In genomic region chr5:149637306-149637705, GRCm38 (mm10) we compare ENCODE assay signal across 8 mouse cellular contexts. TPM values are rescaled to one million over a fixed set of nuclear protein-coding genes. Genes with fewer than 3 reads are reported as not detected.
A peak's percentile ranks its signal among the peaks of the same experiment; 100 is the strongest.
DNase-seq lines count a peak whose midpoint lies in the region; ATAC-seq lines count a peak whose summit lies in the region.

No protein-coding gene starts in this region.

- H3K4me2 ChIP-seq in lung, embryonic 16.5 days (ENCODE audit: low read depth, low read length) = peak overlapping the region; percentile 52
- peak overlapping the region; percentile 95 for H3K4me2 ChIP-seq in forebrain, embryonic 12.5 days
- peak overlapping the region; percentile 85; the same call in 1 of the 2 replicates for H3K4me2 ChIP-seq in limb, embryonic 15.5 days
- H3K4me2 ChIP-seq in stomach, embryonic 16.5 days (ENCODE audit: low read depth, low read length) = peak overlapping the region; percentile 52

- H3K4me3 ChIP-seq in lung, embryonic 16.5 days (ENCODE audit: low read length) = peak overlapping the region; percentile 60
- H3K4me3 ChIP-seq in forebrain, embryonic 12.5 days (replicated peaks) = peak overlapping the region; percentile 75; the same call in 1 of the 2 replicates
- peak overlapping the region; percentile 62 for H3K4me3 ChIP-seq in limb, embryonic 15.5 days
- peak overlapping the region; percentile 73 for H3K4me3 ChIP-seq in stomach, embryonic 16.5 days (replicated peaks; ENCODE audit: low read length)

- H3K27me3 ChIP-seq in lung, embryonic 16.5 days (ENCODE audit: control insufficient read depth, insufficient read depth, low read depth, low read length) = no peaks in the 10 kb centered on the region
- H3K27me3 ChIP-seq in forebrain, embryonic 12.5 days = no peaks in the 10 kb centered on the region
- no peaks in the 10 kb centered on the region for H3K27me3 ChIP-seq in limb, embryonic 15.5 days
- H3K27me3 ChIP-seq in stomach, embryonic 16.5 days (ENCODE audit: control insufficient read depth, insufficient read depth, low read length) = no peaks in the 10 kb centered on the region

- peaks cover 14% of the 10 kb centered on the region for H3K4me1 ChIP-seq in lung, embryonic 16.5 days (replicated peaks; ENCODE audit: control insufficient read depth, insufficient read depth, low read length)
- H3K4me1 ChIP-seq in forebrain, embryonic 12.5 days = peaks cover 29% of the 10 kb centered on the region
- peaks cover 13% of the 10 kb centered on the region for H3K4me1 ChIP-seq in limb, embryonic 15.5 days
- peaks cover 15% of the 10 kb centered on the region; the same call in 1 of the 2 replicates for H3K4me1 ChIP-seq in stomach, embryonic 16.5 days (ENCODE audit: control insufficient read depth, insufficient read depth, low read length)

- WGBS in lung, embryonic 16.5 days = 38% methylated on average over 8 of the region's 8 CpGs
- WGBS in forebrain, embryonic 12.5 days = 48% methylated on average over 8 of the region's 8 CpGs
- WGBS in limb, embryonic 15.5 days = 47% methylated on average over 8 of the region's 8 CpGs
- 54% methylated on average over 8 of the region's 8 CpGs for WGBS in stomach, embryonic 16.5 days

- no peak for DNase-seq in lung, postnatal 10 days
- DNase-seq in testis, postnatal 14 days (ENCODE audit: low spot score) = no peak
- DNase-seq in lung, postnatal 14 days = no peak
- DNase-seq in lung, postnatal 36 days = no peak

- H3K9me3 ChIP-seq in lung, embryonic 16.5 days (ENCODE audit: control insufficient read depth, low read length) = no peaks in the 10 kb centered on the region
- no peaks in the 10 kb centered on the region for H3K9me3 ChIP-seq in forebrain, embryonic 12.5 days
- no peaks in the 10 kb centered on the region for H3K9me3 ChIP-seq in limb, embryonic 15.5 days
- no peaks in the 10 kb centered on the region for H3K9me3 ChIP-seq in stomach, embryonic 16.5 days (replicated peaks; ENCODE audit: control insufficient read depth, low read length)

- H3K36me3 ChIP-seq in lung, embryonic 16.5 days (ENCODE audit: control insufficient read depth, insufficient read depth, low read length) = no peaks in the 10 kb centered on the region
- H3K36me3 ChIP-seq in forebrain, embryonic 12.5 days (replicated peaks) = peaks cover 14% of the 10 kb centered on the region
- H3K36me3 ChIP-seq in limb, embryonic 15.5 days = peaks cover 13% of the 10 kb centered on the region
- H3K36me3 ChIP-seq in stomach, embryonic 16.5 days (ENCODE audit: control insufficient read depth, insufficient read depth, low read length) = 0 out of 2 replicates have a peak, but pooled peaks cover 4% of the 10 kb centered on the region

- ATAC-seq in lung, embryonic 16.5 days (ENCODE audit: low read depth) = no peak
- ATAC-seq in forebrain, embryonic 12.5 days (ENCODE audit: low FRiP score) = no peak
- no peak for ATAC-seq in limb, embryonic 15.5 days (ENCODE audit: insufficient number of reproducible peaks, low FRiP score, low TSS enrichment, low read depth)
- ATAC-seq in stomach, embryonic 16.5 days (ENCODE audit: insufficient read depth, low FRiP score) = no peak

- H3K9ac ChIP-seq in lung, embryonic 16.5 days (ENCODE audit: low read length) = peak overlapping the region; percentile 62; the same call in 1 of the 2 replicates
- H3K9ac ChIP-seq in forebrain, embryonic 12.5 days = no peak overlapping the region; the same call in 1 of the 2 replicates
- H3K9ac ChIP-seq in limb, embryonic 15.5 days = no peak overlapping the region
- peak overlapping the region; percentile 23 for H3K9ac ChIP-seq in stomach, embryonic 16.5 days (ENCODE audit: low read length)

- H3K27ac ChIP-seq in lung, embryonic 16.5 days (ENCODE audit: low read length) = peak overlapping the region; percentile 36
- H3K27ac ChIP-seq in forebrain, embryonic 12.5 days = no peak overlapping the region
- no peak overlapping the region for H3K27ac ChIP-seq in limb, embryonic 15.5 days
- no peak overlapping the region for H3K27ac ChIP-seq in stomach, embryonic 16.5 days (ENCODE audit: low read length)

RNA-seq across cellular contexts. Expression of gene Hsph1, which starts 1.1 kb away (rescaled TPM):
- polyA plus RNA-seq in lung, embryonic 16.5 days (2015; fragmentation: Nextera tagmentation; extraction: Ambion mirVana) = 42.6 and 44.6 TPM in 2 replicates
- 123 and 129 TPM in 2 replicates for polyA plus RNA-seq in forebrain, embryonic 12.5 days (2016; fragmentation: Nextera tagmentation; extraction: Ambion mirVana)
- 50.0 and 50.2 TPM in 2 replicates for polyA plus RNA-seq in limb, embryonic 15.5 days (2015; fragmentation: Nextera tagmentation; extraction: Ambion mirVana)
- polyA plus RNA-seq in stomach, embryonic 16.5 days (2015; fragmentation: Nextera tagmentation; extraction: Ambion mirVana) = 49.5 and 51.4 TPM in 2 replicates

RNA-seq across cellular contexts. Expression of gene B3glct, which starts 40.7 kb away (rescaled TPM):
- polyA plus RNA-seq in lung, embryonic 16.5 days (2015; fragmentation: Nextera tagmentation; extraction: Ambion mirVana) = 13.0 and 13.8 TPM in 2 replicates
- polyA plus RNA-seq in forebrain, embryonic 12.5 days (2016; fragmentation: Nextera tagmentation; extraction: Ambion mirVana) = 16.4 TPM in 2 replicates
- polyA plus RNA-seq in limb, embryonic 15.5 days (2015; fragmentation: Nextera tagmentation; extraction: Ambion mirVana) = 13.6 and 14.4 TPM in 2 replicates
- 10.8 and 11.5 TPM in 2 replicates for polyA plus RNA-seq in stomach, embryonic 16.5 days (2015; fragmentation: Nextera tagmentation; extraction: Ambion mirVana)

Comparison
In these comparisons a context has a peak if more than half of its experiments do, and no peak if none do; other contexts are left out.
1. H3K9ac ChIP-seq: peak in lung, embryonic 16.5 days (single experiment) and stomach, embryonic 16.5 days (single experiment); none in forebrain, embryonic 12.5 days (single experiment) and limb, embryonic 15.5 days (single experiment).
2. Peak in every context shown above with its lines, with median percentiles within 50 percentile points of each other: H3K4me2 ChIP-seq and H3K4me3 ChIP-seq.